Mouse (Mus musculus): ENCODE results near the gene Wfdc5.
"Not testable (repeated sequence)": the region's sequence is repeated elsewhere in the genome, so short reads cannot be mapped to it uniquely, and the experiment has no call there.

The Wfdc5 gene

GRCm38 (mm10) chr2:164182692-164183255, at the start of gene Wfdc5:
TSS of gene Wfdc5 (minus strand) at chr2:164182742.
- in situ Hi-C loops (cut with MboI, MseI): no loop called here

DNA sequence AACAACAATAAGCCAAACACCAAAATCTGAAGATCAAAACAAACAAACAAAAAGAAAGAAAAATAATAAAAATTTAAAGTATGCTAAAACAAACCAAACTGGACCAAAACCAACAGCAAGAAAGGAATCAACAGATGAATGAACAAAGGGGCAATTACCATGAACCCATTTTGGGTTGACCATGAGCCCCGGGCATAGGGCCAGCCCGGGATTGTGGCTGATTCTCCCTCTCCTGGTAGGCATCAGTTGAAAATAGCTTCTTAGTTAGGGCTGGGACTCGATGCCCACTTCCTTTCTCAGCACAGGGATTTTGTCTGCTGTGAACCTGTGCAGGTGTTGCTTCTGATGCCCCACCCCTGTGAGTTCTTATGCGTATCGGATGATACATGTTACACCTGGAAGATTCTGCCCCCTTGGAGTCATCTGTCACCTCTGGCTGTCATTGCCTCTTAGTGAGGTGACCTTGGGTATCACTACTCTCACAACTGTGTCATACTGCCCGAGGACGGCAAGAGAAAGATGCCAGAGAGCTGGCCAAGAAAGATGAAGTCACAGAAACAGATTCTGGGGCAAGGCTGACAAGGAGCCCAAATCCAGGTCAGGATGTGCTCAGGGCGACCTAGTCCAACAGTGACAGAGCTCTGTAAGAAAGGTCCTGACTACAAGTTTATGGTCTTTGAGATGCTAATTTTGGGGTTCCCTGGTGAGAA, 46.0 kb upstream of the Wfdc5 start:
- in situ Hi-C loops (cut with MboI, MseI): no loop called here

- in situ Hi-C loops (cut with MboI, MseI): no loop called here
Observed at GRCm38 (mm10) chr2:164221522-164221921, 39.0 kb upstream of the Wfdc5 start, which contains the start of gene Wfdc15b. TSS of gene Wfdc15b (minus strand) at chr2:164221660.

GRCm38 (mm10) chr2:164219295-164219694, 36.8 kb upstream of the Wfdc5 start:
- in situ Hi-C loops (cut with MboI, MseI): no loop called here

GRCm38 (mm10) chr2:164212711-164213110, 30.2 kb upstream of the Wfdc5 start:
- in situ Hi-C loops (cut with MboI, MseI): no loop called here

- in situ Hi-C loops (cut with MboI, MseI): no loop called here
Observed at GRCm38 (mm10) chr2:164210892-164211291, 28.4 kb upstream of the Wfdc5 start.

DNA sequence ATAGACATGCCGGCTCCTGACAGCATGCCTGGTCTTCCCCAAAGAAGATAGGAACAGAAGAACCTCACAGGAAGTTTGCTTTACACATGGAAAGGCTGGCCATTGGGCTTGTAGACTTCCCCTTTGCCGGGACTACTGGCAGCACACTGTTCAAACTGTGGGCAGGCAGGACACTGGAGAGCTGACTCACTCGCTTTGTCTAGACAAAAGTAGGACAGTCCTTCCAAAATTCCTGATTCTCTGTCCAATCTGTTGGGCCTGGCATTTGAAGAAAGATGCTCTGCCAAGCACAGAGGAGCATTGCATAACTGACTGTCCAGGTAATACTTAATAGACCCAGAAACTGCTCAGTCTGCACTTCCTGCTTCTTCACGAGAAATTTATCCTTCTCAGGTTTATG, 24.1 kb upstream of the Wfdc5 start:
- in situ Hi-C loops (cut with MboI, MseI): no loop called here

DNA sequence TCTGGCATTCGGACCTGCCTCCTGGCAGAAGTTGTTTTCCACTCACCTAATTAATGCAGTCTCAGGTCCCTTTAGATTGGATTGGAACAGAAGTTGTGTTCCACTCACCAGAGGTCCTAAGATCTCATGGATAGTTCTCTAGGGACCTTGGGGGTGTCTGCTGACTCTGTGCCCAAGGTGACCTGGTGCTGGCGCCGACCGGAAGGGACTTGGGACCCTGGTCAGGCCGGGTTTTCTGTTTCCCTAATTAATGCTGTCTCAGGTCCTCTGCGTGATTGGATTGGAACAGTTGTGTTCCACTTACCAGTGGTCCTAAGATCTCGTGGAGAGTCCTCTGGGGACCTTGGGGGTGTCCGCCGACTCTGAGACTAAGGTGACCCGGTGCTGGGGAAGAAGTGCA, 23.5 kb upstream of the Wfdc5 start:
- in situ Hi-C loops (cut with MboI, MseI): not testable (repeated sequence)

DNA sequence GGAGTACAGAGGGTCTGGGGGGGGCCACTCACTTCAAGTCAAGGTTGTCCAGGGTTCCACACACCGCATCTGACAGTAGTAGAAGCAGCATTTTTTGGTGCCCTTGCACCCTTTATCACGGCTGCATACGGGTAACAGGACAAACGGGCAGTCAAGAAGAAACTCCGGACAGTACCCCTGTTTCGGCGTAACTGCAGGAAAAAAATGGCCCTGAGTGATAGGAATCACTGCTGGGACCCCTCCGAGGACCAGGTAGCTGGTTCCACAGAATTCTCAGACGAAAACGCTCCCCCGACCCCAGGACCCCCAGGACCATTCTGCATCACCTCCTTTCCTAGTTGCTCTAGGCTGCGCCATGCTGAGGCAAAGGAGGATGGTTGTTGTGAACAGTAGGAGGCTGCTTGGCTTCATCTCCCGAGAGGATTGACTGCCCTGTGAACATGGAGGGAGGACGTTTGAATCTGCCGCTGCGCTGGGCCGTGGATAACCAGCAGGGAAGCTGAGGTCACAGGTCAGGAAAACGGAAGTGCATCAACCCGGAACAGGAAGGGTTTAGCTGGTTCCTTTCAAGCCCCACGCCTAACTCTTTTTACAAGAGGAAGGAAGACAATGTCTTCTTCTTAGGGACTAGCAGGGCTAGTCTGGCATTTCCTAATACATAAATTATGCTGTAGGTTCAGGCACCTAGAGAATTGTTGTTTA, 17.2 kb upstream of the Wfdc5 start, which contains the start of gene Wfdc15a:
Wfdc15a (minus strand) TSS at position 505 of the 702 bp plus-strand sequence.
- in situ Hi-C loops (cut with MboI, MseI): no loop called here

- in situ Hi-C loops (cut with MboI, MseI): no loop called here
Observed at GRCm38 (mm10) chr2:164196700-164196990, 14.1 kb upstream of the Wfdc5 start.

DNA sequence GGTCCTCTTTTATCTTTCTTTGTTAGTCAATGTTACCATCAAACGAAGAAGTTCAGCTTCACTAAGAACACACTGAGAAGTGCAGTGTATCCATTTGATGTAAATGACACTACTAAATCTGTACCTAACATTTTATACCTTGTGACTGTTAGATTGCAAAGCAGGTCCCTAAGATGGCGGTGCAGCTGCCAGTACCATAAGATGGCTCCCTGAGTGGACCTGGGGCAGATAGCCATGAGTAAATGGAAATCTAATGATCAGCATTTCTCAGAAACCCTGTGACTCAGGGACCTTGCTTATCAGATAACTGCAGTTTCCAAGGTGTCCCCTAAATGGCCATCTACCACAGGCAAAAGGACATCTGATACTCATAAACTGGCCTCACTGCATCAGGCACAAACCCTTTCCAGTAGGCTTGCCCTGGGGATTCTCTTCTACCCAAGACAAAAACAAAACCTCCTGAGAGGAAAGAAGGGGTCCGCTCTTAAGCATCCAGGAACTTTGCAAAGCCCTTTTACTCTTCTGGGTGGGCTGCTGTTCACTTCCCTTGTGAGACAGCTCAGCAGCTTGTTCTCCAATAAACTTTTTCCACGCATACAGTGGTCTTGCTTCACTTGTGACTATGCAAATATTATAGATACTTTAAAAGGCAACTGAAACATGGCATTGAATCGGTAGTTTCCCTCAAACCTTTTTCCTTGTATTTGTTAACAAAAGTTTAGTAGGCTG, 13.6 kb upstream of the Wfdc5 start:
- in situ Hi-C loops (cut with MboI, MseI): no loop called here

DNA sequence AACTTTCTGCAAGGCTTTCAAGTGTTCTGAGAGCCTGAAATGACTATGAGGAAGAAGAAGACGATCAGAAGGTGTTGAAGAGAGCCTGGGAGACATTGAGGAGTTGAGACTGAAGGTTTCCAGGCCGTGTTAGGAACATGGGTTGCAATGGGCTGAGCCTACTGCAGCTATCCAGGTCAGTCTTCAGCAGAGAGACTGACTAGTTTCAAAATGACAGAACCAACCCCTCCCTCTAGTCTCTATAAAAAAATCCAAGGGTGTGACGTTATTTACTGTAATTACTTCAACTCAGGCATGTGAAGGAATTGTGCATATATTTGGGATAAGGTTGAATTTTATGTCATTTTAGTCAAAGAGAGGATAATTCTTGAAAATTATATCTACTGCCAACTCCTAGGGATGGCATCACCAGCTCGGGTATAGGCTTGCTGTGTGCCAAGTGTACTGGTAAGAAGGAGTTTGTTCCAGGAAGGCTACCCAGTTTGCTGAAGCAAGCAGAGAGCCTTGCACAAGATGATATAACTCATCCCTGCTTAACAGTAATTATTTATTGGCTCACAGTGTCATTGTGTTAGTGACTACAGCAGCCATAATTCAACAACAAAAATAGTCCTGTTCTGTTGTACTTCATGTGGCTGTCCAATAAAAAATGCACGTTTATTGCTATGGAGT, 12.6 kb upstream of the Wfdc5 start:
- in situ Hi-C loops (cut with MboI, MseI): no loop called here

DNA sequence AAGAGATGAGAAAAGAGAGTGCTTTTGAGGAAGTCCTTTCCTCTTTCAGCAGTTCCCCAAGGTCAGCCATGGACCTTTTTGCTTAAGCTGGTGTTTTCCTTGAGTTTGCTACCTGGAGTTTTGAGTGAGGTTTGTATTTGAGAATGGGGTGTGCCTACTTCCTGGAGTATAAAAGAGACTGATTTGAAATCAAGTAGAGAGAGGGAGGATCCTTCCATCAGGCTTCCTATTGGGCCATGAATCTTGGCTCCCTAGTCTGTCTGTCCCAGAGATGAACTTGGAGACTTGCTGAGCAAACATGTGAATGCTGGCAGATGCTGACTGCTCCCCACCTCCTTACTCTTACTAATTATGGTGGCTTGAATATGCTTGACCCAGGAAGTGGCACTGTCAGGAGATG, 9.7 kb upstream of the Wfdc5 start:
- in situ Hi-C loops (cut with MboI, MseI): no loop called here

DNA sequence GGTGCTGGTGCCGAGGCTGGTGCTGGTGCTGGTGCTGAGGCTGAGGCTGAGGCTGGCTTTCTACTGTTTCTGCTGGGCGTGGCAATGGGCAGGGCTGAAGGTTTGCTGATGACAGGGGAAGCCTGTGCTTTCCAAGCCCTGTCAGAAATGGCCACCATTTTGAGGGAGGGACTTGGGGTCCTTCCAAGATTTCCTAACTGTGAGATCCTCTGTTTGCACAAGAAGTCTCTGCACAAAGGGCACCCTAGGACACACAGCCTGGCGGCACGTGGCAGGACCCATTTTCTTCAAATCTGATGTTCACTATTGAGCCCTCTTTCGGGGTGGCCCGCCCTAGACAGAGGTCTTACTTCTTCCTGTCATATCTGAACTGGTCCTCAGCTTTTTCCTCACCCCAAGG, 8.0 kb upstream of the Wfdc5 start, which contains the start of gene Wfdc12:
Wfdc12 (minus strand) TSS at position 33 of the 400 bp plus-strand sequence.
- in situ Hi-C loops (cut with MboI, MseI): no loop called here

GRCm38 (mm10) chr2:164188722-164189121, 6.2 kb upstream of the Wfdc5 start:
- in situ Hi-C loops (cut with MboI, MseI): no loop called here

DNA sequence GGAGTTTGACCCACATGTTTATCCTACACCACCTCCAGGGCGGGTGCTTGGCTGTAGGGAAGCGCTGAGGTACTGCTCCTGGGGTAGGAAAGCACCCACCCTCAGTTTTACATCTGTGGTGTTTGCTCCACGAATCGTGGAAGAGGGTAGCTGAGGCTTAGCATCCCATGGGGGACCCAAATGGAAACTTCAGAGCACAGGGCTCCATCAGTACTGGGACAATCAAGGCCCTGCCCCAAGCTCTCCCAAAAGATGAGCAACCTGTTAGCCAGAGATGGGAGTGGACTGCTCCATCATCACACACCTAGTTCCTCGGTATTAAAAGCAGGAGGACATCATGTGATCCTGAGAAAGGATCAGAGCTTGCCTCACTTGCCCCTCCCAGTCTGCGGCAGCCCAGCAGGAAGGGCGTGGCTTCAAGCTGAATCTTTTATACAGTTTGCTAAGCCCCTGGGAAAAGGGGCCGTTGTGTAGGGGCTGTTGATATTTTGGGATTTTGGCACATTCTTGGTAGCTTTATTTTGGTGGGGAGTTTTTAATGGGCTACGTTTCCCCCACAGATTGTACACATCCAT, 1.7 kb upstream of the Wfdc5 start:
- in situ Hi-C loops (cut with MboI, MseI): no loop called here

DNA sequence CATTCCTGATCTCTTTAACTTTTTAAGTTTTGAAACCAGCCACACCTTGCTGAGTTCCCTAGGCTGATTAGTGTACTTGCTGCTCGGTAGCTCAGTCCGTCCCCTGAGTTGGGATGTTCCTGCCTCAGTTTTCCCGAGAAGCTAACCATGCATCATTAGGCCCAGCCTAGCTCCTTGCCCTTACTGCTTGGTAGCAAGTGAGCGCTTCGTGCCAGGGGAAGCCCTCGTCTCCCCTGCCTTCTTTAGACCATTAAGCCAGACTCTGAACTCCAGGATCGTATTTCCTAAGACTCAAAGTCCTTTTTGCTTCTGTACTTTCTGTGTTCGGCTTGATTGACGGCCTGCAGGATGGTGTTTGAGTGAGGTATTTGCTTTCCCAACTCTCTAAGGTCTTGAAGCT, 798 bp upstream of the Wfdc5 start:
- in situ Hi-C loops (cut with MboI, MseI): no loop called here

DNA sequence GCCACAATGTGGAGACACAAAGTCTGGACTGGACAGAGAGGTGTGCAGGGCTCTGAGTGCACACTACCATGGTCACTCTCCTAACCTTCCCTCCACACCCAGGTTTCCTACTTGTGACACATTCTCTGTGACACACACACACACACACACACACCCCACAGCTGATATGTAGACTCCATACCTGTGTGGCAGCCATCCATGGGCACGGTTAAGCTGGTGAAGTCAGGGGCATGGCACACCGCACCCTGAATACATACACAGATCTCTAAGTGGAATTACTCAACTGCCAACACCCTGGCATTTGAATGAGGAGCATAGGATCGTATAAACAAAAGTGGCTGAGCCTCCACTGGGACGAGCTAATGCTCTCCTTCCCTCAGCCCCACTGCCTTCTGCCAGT, 1.8 kb downstream of the Wfdc5 start:
- in situ Hi-C loops (cut with MboI, MseI): no loop called here

DNA sequence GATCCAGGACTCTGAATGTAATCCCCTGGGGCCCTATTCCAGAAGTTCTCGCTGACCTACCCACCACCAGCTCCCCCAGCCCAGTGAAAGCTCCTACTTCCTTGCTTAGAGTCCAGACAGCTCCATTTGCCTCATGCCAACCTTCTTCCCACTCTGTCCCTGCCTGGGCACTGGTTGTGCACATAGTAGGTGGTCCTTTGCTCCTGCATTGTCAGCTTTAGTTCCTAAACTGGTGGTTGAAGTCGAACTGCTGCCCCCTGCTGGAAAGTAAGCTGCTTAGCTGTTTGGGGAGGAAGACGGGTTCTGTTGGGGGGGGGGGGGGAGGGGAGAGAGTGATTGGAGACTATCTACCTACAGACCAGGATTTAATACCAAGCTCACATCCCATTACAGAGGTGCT, 2.4 kb downstream of the Wfdc5 start:
- in situ Hi-C loops (cut with MboI, MseI): no loop called here

GRCm38 (mm10) chr2:164177831-164178230, 4.7 kb downstream of the Wfdc5 start:
- in situ Hi-C loops (cut with MboI, MseI): no loop called here

GRCm38 (mm10) chr2:164175850-164176249, 6.7 kb downstream of the Wfdc5 start:
- in situ Hi-C loops (cut with MboI, MseI): no loop called here

Data from T-helper 17 cell (primary cell).